Mouse (Mus musculus) neural tube, postnatal 0 days (tissue): Measurements from ENCODE around the gene Zdhhc12. TPM values are rescaled to one million over a fixed set of nuclear protein-coding genes. Genes with fewer than 3 reads are reported as not detected.

Experiments
- polyA plus RNA-seq: library from polyadenylated mRNA; unstranded; fragments of >200 nt; fragmentation: Nextera tagmentation; extraction: Ambion mirVana; gene quantifications from 2 replicates; pipeline ENCODE4 v1.2.1, GENCODE M21; 2015

The Zdhhc12 gene
- polyA plus RNA-seq = 35.6 and 39.5 TPM in 2 replicates

GRCm38 (mm10) chr2:30093471-30094207, at the start of gene Zdhhc12:
Gene Zdhhc12, minus strand, starts transcription at chr2:30093648.

DNA sequence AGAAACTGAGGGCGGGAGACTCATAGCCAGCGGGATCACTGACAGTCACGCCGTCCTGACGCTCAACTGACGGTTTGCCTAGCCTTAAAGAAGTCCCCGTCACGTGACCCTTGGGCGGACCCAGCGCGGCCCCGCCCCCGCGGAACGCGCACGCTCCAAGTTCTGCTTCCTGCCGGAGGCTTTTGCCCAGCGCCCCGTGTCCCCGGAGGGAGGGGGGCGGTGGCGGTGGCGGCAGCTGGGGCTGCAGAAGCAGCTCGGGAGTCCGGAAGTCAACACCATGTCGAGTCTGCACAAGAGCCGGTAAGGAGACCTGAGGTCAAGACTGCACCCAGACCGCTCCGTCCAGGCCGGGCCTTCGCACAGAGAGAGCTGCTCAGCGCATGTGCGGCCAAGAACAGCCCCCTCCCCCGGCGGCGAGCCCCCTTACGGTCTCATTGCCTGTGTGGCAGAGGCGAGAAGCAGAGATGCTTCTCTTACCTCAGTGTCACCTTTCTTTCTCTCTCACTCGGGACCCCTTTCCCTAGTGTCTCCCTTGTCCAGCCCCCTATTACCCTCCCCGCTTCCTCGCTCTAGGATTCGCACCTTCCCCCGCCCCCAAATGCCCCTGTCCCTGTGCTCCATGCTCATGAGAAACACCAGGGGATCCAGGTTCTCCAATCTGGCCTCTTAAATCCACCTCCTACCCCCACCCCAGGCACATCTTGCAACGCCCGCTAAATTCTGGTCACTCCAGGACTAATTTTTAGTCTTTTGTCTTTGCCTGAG, 40.3 kb upstream of the Zdhhc12 start, which contains the start of gene Tbc1d13:
Gene Tbc1d13, plus strand, starts transcription at position 134 of the 765 bp plus-strand sequence.

DNA sequence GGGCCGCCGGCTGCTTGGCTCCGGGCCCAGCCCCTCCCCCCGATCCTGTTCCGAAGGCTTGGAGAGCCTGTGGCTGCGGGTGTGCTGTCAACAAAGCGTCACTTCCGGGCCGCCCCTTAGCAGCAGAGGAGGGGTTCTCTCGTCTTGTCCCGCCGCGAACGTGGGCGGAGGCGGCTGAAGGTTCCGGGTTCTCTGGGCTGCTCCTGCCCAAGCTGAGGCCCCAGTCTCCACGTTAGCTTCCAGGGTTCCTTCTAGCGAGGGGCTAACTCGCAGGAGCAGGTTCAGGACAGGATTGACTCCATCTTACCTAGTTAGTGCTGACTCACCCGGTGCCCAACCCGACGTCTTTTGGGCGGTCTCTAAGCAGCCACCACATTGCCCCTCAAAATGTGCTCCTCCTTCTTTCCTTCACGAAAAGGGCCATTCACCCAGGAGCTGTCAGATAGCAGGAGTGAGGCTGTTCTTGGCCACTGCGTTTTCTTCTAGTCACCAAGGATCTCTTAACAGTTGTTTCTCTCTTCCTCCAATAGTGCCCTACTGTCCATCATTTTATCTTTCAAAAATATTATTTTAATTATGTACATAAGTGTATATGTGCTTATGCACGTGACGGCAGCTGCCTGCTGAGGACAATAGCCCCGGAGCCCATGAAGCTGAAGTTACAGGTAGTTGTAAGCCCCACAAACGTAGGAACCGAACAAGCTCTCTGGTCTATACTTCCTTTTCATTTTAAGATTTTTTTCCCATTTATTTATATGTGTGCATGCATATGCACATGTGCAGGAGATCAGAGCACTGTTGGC, 31.2 kb upstream of the Zdhhc12 start, which contains the start of gene Zer1:
Gene Zer1, minus strand, starts transcription at position 114 of the 803 bp plus-strand sequence.

GRCm38 (mm10) chr2:30077502-30078348, 15.7 kb downstream of the Zdhhc12 start, which contains the start of gene Pkn3:
Gene Pkn3, plus strand, starts transcription at chr2:30077684.

GRCm38 (mm10) chr2:30057223-30057904, 36.1 kb downstream of the Zdhhc12 start, which contains the start of gene Set:
Gene Set, plus strand, starts transcription at chr2:30057378.

GRCm38 (mm10) chr2:30048699-30049388, 44.6 kb downstream of the Zdhhc12 start, which contains the start of gene Wdr34:
Gene Wdr34, minus strand, starts transcription at chr2:30048881.

Other genes starting within 250 kb of the Zdhhc12 start
- 20.6 and 20.7 TPM in 2 replicates for gene Cercam, start 224.5 kb downstream of the Zdhhc12 start, polyA plus RNA-seq
- gene Odf2, start 204.4 kb downstream of the Zdhhc12 start, polyA plus RNA-seq = 59.9 and 65.7 TPM in 2 replicates
- 39.7 and 44.2 TPM in 2 replicates for gene Gle1, start 158.2 kb downstream of the Zdhhc12 start, polyA plus RNA-seq
- 183 and 244 TPM in 2 replicates for gene Sptan1, start 128.1 kb downstream of the Zdhhc12 start, polyA plus RNA-seq
- gene Wdr34, start 44.8 kb downstream of the Zdhhc12 start, polyA plus RNA-seq = 57.4 and 65.7 TPM in 2 replicates
- gene Set, start 36.3 kb downstream of the Zdhhc12 start, polyA plus RNA-seq = 280 and 287 TPM in 2 replicates
- 0.87 and 1.0 TPM in 2 replicates for gene Pkn3, start 16.0 kb downstream of the Zdhhc12 start, polyA plus RNA-seq
- 16.3 and 17.7 TPM in 2 replicates for gene Zer1, start 30.9 kb upstream of the Zdhhc12 start, polyA plus RNA-seq
- 9.2 and 10.8 TPM in 2 replicates for gene Tbc1d13, start 40.1 kb upstream of the Zdhhc12 start, polyA plus RNA-seq
- gene Endog, start 77.8 kb upstream of the Zdhhc12 start, polyA plus RNA-seq = 52.6 and 59.4 TPM in 2 replicates
- 52.8 and 64.2 TPM in 2 replicates for gene Spout1, start 84.8 kb upstream of the Zdhhc12 start, polyA plus RNA-seq
- gene Kyat1, start 112.2 kb upstream of the Zdhhc12 start, polyA plus RNA-seq = 17.1 and 18.6 TPM in 2 replicates
- gene Lrrc8a, start 144.1 kb upstream of the Zdhhc12 start, polyA plus RNA-seq = 60.2 and 61.1 TPM in 2 replicates
- 0.09 and 0.15 TPM in 2 replicates for gene Gm28035, start 146.9 kb upstream of the Zdhhc12 start, polyA plus RNA-seq
- 7.3 and 8.3 TPM in 2 replicates for gene Phyhd1, start 172.6 kb upstream of the Zdhhc12 start, polyA plus RNA-seq
- not detected in 2 replicates for gene Gm28038, start 187.4 kb upstream of the Zdhhc12 start, polyA plus RNA-seq
- 42.0 and 45.1 TPM in 2 replicates for gene Dolk, start 192.7 kb upstream of the Zdhhc12 start, polyA plus RNA-seq
- 10.0 and 11.1 TPM in 2 replicates for gene Nup188, start 192.7 kb upstream of the Zdhhc12 start, polyA plus RNA-seq